Mouse (Mus musculus) C2C12 (cell line): ENCODE data around the gene Marveld3.

Experiments used
- CEBPB ChIP-seq: IDR thresholded peaks from one replicate; pipeline ENCODE4 v1.6.1; 2011; ENCODE audit warnings: low read depth, mild to moderate bottlenecking, control low read depth, moderate library complexity
- CTCF ChIP-seq: IDR thresholded peaks from one replicate; pipeline ENCODE4 v1.5.1; 2011; ENCODE audit not compliant: control insufficient read depth, insufficient read depth, insufficient read length
- FOSL1 ChIP-seq: IDR thresholded peaks from one replicate; pipeline ENCODE4 v1.8.0; 2011; ENCODE audit warnings: mild to moderate bottlenecking, low read length; ENCODE audit not compliant: poor library complexity, insufficient read depth, severe bottlenecking
- MAX ChIP-seq: IDR thresholded peaks from one replicate; pipeline ENCODE4 v1.6.1; 2011; ENCODE audit warnings: mild to moderate bottlenecking, control low read depth
- MYOD1 ChIP-seq: IDR thresholded peaks from one replicate; pipeline ENCODE4 v1.6.1; 2011; ENCODE audit warnings: low read depth; ENCODE audit not compliant: control insufficient read depth, insufficient read length

GRCm38 (mm10) chr8:109990224-109990623 lies 28.2 kb upstream of the Marveld3 start, which contains the start of gene Tat:
- TF ChIP-seq MAX (no peak), CTCF (no peak), CEBPB (no peak), MYOD1 (no peak), FOSL1 (no peak)
